Mouse (Mus musculus) left cerebral cortex, postnatal 36 days (tissue): ENCODE data around the gene Gnpda2. TPM values are rescaled to one million over a fixed set of nuclear protein-coding genes. Genes with fewer than 3 reads are reported as not detected.

Experiments used
- DNase-seq, 2 experiments: peaks; one replicate each; pipeline ENCODE4 v3.0.0; 2021 to 2022; ENCODE audit warnings: low spot score in 2 of 2, mixed read lengths in 1 of 2
- intact Hi-C: fragments of 180-260 bp; cut with DNase I; formaldehyde crosslinking; loops from one replicate; pipeline ENCODE4 v1.15.1; 2025
- total RNA-seq, 2 experiments: library from RNA; stranded (reverse); gene quantifications; 2 replicates each; pipeline ENCODE4 v1.2.3; 2021

Gnpda2 gene
- total RNA-seq = 10 to 100 TPM; 18.6 to 21.9 TPM

DNA sequence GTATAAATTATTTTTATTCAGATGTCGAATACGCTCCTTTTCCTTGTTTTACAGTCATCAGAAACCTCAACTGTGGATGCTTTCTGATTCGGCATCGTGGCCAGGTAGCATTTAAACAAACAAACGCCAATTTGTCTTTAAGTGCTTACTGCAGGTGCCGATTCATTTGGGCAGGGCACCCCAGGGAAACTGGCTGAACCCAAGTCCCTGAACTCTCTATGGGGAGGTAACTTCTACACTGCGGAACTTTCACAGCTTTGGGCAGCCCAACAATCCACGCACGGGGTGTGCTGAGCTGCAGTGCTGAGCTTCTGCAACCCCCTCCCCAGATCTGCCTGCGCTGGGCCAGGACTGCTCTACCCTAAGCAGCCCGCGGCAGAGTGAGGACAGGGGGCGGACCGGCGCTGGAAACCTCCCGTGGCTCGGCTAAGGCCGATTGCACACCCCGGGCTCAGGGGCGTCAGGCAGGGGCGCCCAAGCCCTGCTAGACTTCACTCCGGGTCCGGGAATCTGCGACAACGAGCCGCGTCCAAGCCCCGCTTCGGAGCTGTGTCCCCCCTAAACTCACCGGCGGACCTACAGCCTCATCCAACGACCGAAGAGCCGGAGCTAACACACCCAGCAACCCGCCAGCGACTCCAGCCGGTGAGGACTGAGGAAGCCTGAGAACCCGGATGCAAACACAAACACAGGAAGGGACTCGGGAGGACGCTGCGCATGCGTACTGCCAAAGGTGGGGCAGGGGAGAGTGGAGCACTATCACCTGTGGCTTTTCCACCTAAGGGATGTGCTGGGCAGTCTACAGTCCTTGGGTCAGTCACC is at the start of gene Gnpda2:
Gene Gnpda2 (minus strand): TSS at position 701 of the 822 bp plus-strand sequence.
- intact Hi-C loops = loop anchor here (10.0 kb wide), 1 partner anchor 1503 kb away; the partner anchor contains the start of gene Gabra2
- DNase-seq = peak; percentile 87

DNA sequence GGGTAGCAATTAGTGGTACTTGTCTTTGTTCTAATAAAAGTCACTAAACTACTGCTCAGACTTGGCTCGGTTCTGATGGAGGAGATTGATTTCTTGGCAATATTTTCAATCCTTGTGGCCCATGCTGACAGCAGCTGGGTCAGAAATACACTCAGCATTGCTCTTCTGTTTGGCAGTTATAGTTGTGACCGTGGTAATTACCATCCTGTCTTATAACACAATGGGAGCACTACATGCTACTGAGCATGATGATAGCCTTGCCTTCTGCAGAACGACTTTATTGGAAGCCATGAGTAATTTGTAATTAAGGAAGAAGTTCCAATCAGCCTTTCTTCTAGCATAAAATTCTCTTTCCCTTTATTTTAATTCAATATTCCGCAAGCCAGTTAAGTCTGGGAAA is 42.6 kb upstream of the Gnpda2 start:
- no peak for DNase-seq
- intact Hi-C loops = no loop called here

GRCm38 (mm10) chr5:69620899-69621298 is 28.8 kb upstream of the Gnpda2 start:
- DNase-seq = no peak
- intact Hi-C loops = no loop called here

- intact Hi-C loops = no loop called here
- DNase-seq = no peak
Measured at GRCm38 (mm10) chr5:69613209-69613796, 21.2 kb upstream of the Gnpda2 start.

DNA sequence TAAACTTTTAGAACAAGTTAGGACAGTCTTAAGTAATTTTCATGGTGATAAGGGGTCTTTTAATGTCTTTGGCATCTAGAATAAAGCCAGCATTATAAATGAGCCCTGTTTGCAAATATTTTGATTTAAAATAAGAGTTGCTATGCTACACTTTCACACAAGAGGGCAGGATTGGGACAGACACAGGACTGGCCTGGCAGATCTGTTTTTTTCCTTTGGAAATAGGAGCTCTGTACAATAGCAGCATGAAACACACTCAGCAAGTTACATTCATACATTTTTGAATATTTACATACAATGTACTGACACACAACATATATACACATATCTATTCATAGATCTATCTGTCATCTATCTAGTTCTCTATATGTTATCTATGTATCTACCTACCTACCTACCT is 8.9 kb upstream of the Gnpda2 start:
- intact Hi-C loops = no loop called here
- no peak for DNase-seq

DNA sequence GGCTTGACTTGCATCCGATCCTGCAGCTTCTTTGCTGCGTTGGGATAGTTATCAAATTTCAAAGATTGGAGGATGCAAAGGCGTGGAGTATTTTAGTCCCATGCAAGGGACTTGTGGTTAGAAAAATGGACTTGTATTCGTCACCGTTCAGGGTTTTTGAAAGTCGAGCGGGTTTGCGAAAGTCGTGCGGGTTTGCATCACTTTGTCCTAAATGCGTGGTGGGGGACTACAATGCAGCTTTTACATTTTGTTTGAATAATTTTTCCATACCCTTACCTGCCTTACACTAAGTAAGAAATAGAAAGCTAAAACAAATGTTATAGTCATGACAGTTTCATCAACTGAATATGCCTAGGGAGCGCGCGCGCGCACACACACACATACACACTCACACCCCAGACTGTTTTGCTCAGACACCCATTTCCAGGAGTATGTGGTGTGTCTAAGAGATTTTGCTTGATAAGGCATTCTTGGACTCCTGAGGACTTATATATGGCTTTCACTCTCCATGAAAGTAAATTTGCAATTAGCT is 34.7 kb downstream of the Gnpda2 start:
- intact Hi-C loops = no loop called here
- no peak for DNase-seq

DNA sequence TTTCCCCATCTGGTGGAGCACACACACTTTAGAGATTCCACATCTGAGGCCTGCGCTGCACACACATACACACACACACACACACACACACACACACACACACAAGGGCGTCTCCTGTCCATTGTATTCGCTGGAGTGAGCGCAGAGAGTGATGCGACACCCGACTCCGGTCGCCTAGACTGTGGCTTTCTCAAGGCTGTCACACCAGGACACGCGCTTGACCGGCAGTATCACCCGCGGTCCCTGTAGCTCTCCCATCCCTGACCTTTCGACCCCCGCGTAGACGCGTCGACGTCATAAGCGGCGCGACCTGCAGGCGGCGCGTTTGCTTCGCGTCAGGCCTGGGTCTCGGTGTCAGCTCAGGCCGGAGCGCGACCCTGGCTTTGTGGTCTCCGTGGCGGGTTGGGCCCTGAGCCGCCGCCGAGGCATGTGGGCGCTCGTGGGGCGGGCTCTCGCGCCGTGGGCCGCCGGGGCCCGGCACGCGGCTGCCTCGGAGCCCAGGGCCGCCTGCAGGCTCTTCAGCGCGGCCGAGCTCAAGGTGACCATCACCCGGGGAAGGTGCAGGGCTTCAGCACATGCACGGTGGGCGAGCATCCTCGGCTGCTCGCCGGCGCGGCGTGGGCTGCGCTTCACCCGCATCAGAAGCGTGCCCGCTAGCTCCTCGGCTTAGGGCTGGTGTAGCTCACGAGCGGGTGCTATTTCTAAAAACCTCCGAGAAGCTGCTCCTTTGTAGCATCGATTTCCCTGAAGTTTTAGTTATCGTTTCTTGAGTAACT is 35.3 kb downstream of the Gnpda2 start, which contains the start of gene Guf1:
Gene Guf1 (plus strand): TSS at position 296 of the 776 bp plus-strand sequence.
- intact Hi-C loops = no loop called here
- peak; percentile 96 to 98 for DNase-seq

- intact Hi-C loops = no loop called here
- DNase-seq = no peak
Measured at GRCm38 (mm10) chr5:69542489-69542888, 49.7 kb downstream of the Gnpda2 start, which contains the start of gene Yipf7. TSS of gene Yipf7 (minus strand) at chr5:69542648.

DNA sequence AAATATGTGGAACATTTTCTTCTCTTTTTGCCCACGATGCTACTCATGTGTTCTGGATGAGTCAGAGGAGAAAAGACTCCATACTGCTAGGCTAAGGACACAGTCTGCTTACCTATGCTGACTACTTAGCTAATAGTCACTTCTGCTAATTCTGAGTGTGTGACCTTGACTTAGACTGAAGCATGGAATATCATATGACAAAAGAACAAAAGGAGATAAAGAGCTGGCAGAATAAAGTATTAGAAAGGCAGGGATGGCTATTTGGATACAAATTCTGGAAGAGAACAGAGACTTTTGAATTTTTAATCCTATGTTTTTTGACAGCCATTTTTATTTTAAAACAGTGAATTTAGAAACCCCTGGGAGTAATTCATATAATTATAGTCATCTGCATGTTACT is 50.5 kb downstream of the Gnpda2 start:
- no peak for DNase-seq
- intact Hi-C loops = no loop called here

- DNase-seq = no peak
Measured at GRCm38 (mm10) chr5:69523944-69524343, 68.2 kb downstream of the Gnpda2 start.

More at GRCm38 (mm10) chr5:69523944-69524343, 68.2 kb downstream of the Gnpda2 start:
- intact Hi-C loops = loop anchor here (5.0 to 10.0 kb wide), 2 partner anchors 179 to 1392 kb away; partner anchors contain the start of gene Kctd8

Other genes starting within 250 kb of the Gnpda2 start
- gene Yipf7, start 49.7 kb downstream of the Gnpda2 start, total RNA-seq = not detected
- gene Guf1, start 35.4 kb downstream of the Gnpda2 start, total RNA-seq = 10 to 100 TPM; 19.7 to 29.1 TPM